Mouse (Mus musculus) ES-E14 (cell line): ENCODE measurements around the gene Olfr317.
"Not testable (repeated sequence)": the region's sequence is repeated elsewhere in the genome, so short reads cannot be mapped to it uniquely, and the experiment has no call there.

Experiments
- CHD2 ChIP-seq: IDR thresholded peaks from 2 replicates; pipeline ENCODE4 v1.6.1; 2014; ENCODE audit warnings: mild to moderate bottlenecking, low read depth, low read length, inconsistent platforms
- HCFC1 ChIP-seq: IDR thresholded peaks from 2 replicates; pipeline ENCODE4 v1.6.1; 2012; ENCODE audit warnings: low read length, inconsistent platforms, borderline replicate concordance; ENCODE audit not compliant: insufficient read depth
- MAFK ChIP-seq: IDR thresholded peaks from 2 replicates; pipeline ENCODE4 v1.6.1; 2014; ENCODE audit warnings: mild to moderate bottlenecking, low read depth, low read length, inconsistent platforms; ENCODE audit not compliant: insufficient read depth
- ZC3H11A ChIP-seq: IDR thresholded peaks from 2 replicates; pipeline ENCODE4 v1.6.1; 2012; ENCODE audit warnings: low read depth, mild to moderate bottlenecking, inconsistent platforms, low read length, borderline replicate concordance

DNA sequence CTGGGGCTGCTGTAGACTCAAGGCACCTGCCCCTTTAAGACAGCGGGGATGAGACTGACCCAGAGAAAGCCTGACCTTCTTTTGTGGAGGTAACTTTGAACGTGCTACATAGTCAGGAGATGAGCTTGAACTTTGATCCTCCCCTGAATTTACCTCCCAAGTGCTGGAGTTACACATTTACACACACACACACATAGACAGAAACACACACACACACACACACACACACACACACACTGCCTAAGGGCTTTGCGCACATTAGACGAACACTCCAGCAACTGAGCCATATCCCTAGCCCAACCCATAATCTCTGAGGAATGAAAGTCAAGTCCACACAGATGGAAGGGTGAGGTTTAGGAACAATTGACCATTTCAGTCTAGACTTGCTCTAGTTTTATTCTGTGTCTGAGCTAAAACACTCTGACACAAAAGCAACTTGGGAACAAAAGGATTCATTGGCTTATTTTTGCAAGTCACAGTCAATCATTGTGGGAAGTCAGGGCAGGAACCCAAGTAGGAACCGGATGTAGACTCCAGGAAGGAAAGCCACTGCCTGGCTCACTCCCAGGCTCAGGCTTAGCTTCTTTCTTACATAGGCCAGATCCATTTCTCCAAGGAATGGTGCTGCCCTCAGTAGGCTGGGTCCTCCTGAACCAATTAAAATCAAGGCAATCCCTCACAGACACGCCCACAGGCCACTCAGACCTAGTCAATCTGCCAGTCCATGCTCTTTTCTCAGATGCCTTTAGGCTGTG is 10.9 kb downstream of the Olfr317 start:
- TF ChIP-seq CHD2, MAFK, ZC3H11A, HCFC1: not testable (repeated sequence)
